Mouse (Mus musculus): ENCODE measurements around the gene Churc1. TPM values are rescaled to one million over a fixed set of nuclear protein-coding genes. Genes with fewer than 3 reads are reported as not detected.

The Churc1 gene
- polyA plus RNA-seq, 1 experiment from 2014 or later: 148 TPM

DNA sequence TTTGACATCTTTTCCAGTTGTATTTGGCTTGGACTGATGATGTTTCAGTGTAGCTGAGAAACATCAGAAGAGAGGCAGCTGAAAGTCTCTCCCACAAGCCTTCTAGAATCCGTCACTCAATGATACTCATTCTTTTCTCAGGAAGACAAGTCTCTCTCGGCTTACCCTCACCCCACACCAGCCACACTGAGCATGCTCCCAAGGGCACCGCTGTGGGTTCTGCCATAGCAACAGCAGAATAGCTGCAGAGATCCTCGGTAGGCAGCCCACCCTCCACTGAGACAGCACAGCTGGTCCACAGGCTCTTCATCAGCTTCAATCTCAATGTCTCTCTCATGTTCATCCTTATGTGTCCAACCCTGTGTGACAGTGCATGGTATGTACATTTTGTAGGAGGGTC lies 59.9 kb downstream of the Churc1 start:
- 72% methylated on average over 4 of the region's 4 CpGs for WGBS (ENCODE audit: insufficient replicate concordance)
- H3K4me3 ChIP-seq (ENCODE audit: low read depth, low read length): no peak overlapping the region
- H3K4me1 ChIP-seq (ENCODE audit: control insufficient read depth, insufficient read depth, low read length): no peaks in the 10 kb centered on the region
- H3K27ac ChIP-seq (ENCODE audit: low read depth, low read length): no peak overlapping the region
- no peak overlapping the region for H3K4me2 ChIP-seq
- H3K36me3 ChIP-seq (ENCODE audit: control insufficient read depth, insufficient read depth, low read length): no peaks in the 10 kb centered on the region
- ATAC-seq (replicated peaks; ENCODE audit: insufficient number of reproducible peaks, low FRiP score, low TSS enrichment): no peak
- H3K27me3 ChIP-seq (ENCODE audit: control insufficient read depth, insufficient read depth, low read length): peaks cover 28% of the 10 kb centered on the region
- H3K9me3 ChIP-seq (replicated peaks; ENCODE audit: control insufficient read depth, low read length): no peaks in the 10 kb centered on the region
- H3K9ac ChIP-seq (ENCODE audit: low read depth, low read length): no peak overlapping the region

DNA sequence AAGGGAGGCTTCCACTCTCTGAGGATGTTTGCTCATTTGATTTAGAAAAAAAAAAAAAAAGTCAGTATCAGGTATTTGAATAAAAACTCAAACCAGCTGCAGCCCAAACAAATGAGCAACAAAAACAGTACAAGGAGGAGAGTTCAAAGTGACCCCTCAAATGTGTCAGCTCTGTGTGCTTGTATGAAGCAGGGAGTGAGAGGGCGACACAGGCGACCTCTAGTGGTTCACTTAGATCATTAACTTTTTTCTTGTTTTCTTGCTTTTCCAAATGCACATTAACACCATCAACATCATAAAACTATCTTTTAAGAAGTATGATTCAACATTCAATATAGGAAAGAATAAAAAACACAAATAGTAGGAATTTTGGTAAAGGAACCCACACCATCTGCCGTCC lies 67.4 kb downstream of the Churc1 start:
- Histone ChIP-seq H3K27ac (ENCODE audit: low read depth, low read length) (no peak overlapping the region), H3K9ac (ENCODE audit: low read depth, low read length) (no peak overlapping the region), H3K4me1 (ENCODE audit: control insufficient read depth, insufficient read depth, low read length) (no peaks in the 10 kb centered on the region), H3K4me2 (no peak overlapping the region), H3K9me3 (replicated peaks; ENCODE audit: control insufficient read depth, low read length) (no peaks in the 10 kb centered on the region), H3K36me3 (ENCODE audit: control insufficient read depth, insufficient read depth, low read length) (no peaks in the 10 kb centered on the region), H3K27me3 (ENCODE audit: control insufficient read depth, insufficient read depth, low read length) (no peaks in the 10 kb centered on the region), H3K4me3 (ENCODE audit: low read depth, low read length) (no peak overlapping the region)
- ATAC-seq (replicated peaks; ENCODE audit: insufficient number of reproducible peaks, low FRiP score, low TSS enrichment): no peak
- 5% methylated on average over 3 of the region's 3 CpGs for WGBS (ENCODE audit: insufficient replicate concordance)

Other genes starting within 250 kb of the Churc1 start
- 4.4 and 5.4 TPM in 2 replicates for gene Plekhg3, start 234.6 kb upstream of the Churc1 start, polyA plus RNA-seq (2014; fragmentation: Nextera tagmentation; extraction: Ambion mirVana)
- 15.7 and 17.0 TPM in 2 replicates for gene Sptb, start 55.0 kb upstream of the Churc1 start, polyA plus RNA-seq (2014; fragmentation: Nextera tagmentation; extraction: Ambion mirVana)
- gene Fntb, start 51 bp downstream of the Churc1 start, polyA plus RNA-seq (2014; fragmentation: Nextera tagmentation; extraction: Ambion mirVana): 30.7 and 34.2 TPM in 2 replicates
- 0.36 TPM in 1 of 2 replicates, not detected in the other for gene Gpx2, start 30.0 kb downstream of the Churc1 start, polyA plus RNA-seq (2014; fragmentation: Nextera tagmentation; extraction: Ambion mirVana)
- 1.5 and 1.8 TPM in 2 replicates for gene Rab15, start 57.4 kb downstream of the Churc1 start, polyA plus RNA-seq (2014; fragmentation: Nextera tagmentation; extraction: Ambion mirVana)
- 13.6 and 26.4 TPM in 2 replicates for gene Max, start 196.7 kb downstream of the Churc1 start, polyA plus RNA-seq (2014; fragmentation: Nextera tagmentation; extraction: Ambion mirVana)

All from heart, embryonic 11.5 days (tissue).